Mouse (Mus musculus): ENCODE data around the gene Ern1.

DNA sequence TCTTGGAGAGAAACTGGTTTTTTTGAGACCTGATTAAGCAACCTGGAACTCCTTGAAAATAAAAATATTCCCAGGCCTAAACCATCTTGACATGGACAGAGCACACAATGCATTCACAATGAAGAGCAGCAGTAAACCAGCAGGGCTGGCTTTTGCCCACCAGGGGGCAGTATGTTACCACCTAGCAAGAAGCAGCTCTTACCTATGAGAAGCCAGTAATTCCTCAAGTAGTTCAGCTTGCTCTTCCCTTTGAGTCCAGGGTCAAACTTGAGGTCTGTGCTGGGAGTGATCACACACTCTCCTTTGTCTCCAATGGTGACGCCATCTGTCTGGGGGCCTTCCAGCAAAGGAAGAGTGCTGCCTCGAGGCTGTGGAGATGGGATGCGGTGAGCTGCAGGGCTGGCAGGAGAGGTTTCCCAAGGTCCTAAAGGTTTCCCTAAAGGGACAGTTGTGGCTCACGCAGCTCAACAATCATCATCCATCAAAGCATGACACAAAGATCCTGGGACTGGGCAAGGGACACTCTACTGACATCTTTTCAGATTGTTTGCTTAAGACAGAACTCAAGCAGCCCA is 68.9 kb downstream of the Ern1 start:
- TF ChIP-seq CTCF (IDR thresholded peaks at IDR 0.05; ENCODE audit: borderline replicate concordance, extremely low read depth, insufficient read depth, insufficient read length) (peak; percentile 93), POLR2A (IDR thresholded peaks at IDR 0.05; ENCODE audit: borderline replicate concordance, extremely low read depth, insufficient read depth, insufficient read length, poor library complexity, severe bottlenecking) (no peak)
